Mouse (Mus musculus) forebrain, embryonic 14.5 days (tissue): ENCODE data around the gene Ces3a. TPM values are rescaled to one million over a fixed set of nuclear protein-coding genes. Genes with fewer than 3 reads are reported as not detected.
A peak's percentile ranks its signal among the peaks of the same experiment; 100 is the strongest.

Source experiments
- ATAC-seq: fragments of 200-750 bp; cut with Nextera tagmentation; 2 replicates; pipeline ENCODE4 v1.8.0; 2017; ENCODE audit warnings: mild to moderate bottlenecking, moderate library complexity
- DNase-seq: peaks from one replicate; pipeline ENCODE4 v3.0.0-alpha.2; 2015; ENCODE audit warnings: low spot score
- H3K27ac ChIP-seq: fragments of 300-500 bp; sonication (generic); 2 replicates; pipeline ENCODE4 v1.5.1; 2014; ENCODE audit warnings: low read depth, mild to moderate bottlenecking, control low read depth, low read length, moderate library complexity
- H3K27me3 ChIP-seq: fragments of 300-500 bp; sonication (generic); replicated peaks from 2 replicates; pipeline ENCODE4 v1.6.1; 2014; ENCODE audit warnings: low read length, control low read depth, mixed read lengths; ENCODE audit not compliant: control insufficient read depth, insufficient read depth
- H3K36me3 ChIP-seq: fragments of 300-500 bp; sonication (generic); 2 replicates; pipeline ENCODE4 v1.6.1; 2014; ENCODE audit warnings: low read length, control low read depth; ENCODE audit not compliant: control insufficient read depth, insufficient read depth
- H3K4me1 ChIP-seq: fragments of 300-500 bp; sonication (generic); 2 replicates; pipeline ENCODE4 v1.6.1; 2014; ENCODE audit warnings: antibody characterized with exemption, low read length, control low read depth; ENCODE audit not compliant: control insufficient read depth, insufficient read depth
- H3K4me2 ChIP-seq: fragments of 300-500 bp; sonication (generic); 2 replicates; pipeline ENCODE4 v1.6.1; 2014; ENCODE audit warnings: mild to moderate bottlenecking, control low read depth, low read length
- H3K4me3 ChIP-seq: fragments of 300-500 bp; sonication (generic); 2 replicates; pipeline ENCODE4 v1.5.1; 2014; ENCODE audit warnings: low read depth, low read length, control low read depth
- H3K9ac ChIP-seq: fragments of 300-500 bp; sonication (generic); 2 replicates; pipeline ENCODE4 v1.6.1; 2014; ENCODE audit warnings: mild to moderate bottlenecking, low read length, control low read depth, moderate library complexity
- H3K9me3 ChIP-seq: fragments of 300-500 bp; sonication (generic); replicated peaks from 2 replicates; pipeline ENCODE4 v1.6.1; 2016; ENCODE audit warnings: low read length, control low read depth, mixed read lengths; ENCODE audit not compliant: control insufficient read depth
- WGBS: fragments of 180-500 bp; shearing (Covaris S2); extraction: QIAGEN DNeasy Blood & Tissue Kit; methylation state at CpG from one replicate; pipeline ENCODE4 v1.1.7; 2014; 5-methylcytosine and 5-hydroxymethylcytosine counted together
- polyA plus RNA-seq: library from polyadenylated mRNA; unstranded; fragments of >200 nt; fragmentation: Nextera tagmentation; extraction: Ambion mirVana; gene quantifications from 2 replicates; pipeline ENCODE4 v1.2.1, GENCODE M21; 2014

Gene Ces3a
- not detected in 2 replicates for polyA plus RNA-seq

DNA sequence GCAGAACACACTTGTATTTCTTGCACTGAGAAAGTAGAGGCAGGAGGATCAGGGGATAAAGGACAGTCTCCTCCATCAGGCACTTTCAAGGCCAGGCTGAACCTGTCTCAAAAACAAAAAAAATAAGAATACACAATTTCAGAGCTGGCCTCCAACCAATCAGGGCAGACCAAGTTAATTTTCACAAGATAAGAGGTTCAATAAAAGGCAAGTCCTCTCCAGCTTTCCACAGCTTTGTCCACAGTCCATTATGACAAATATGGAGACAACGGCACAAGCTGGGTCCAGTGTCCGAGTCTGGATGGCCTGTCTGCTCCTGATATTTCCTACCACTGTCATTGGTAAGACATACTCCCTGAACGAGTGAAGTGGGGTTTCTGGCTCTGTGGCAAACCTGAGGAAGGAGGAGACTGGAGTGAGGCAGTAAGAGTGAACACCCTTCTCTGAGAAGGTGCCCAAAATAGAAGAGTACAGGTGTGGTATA lies at the start of gene Ces3a:
Gene Ces3a (plus strand): TSS at position 231 of the 484 bp plus-strand sequence.
- Histone ChIP-seq H3K27ac (no peak within 1 kb of the TSS), H3K36me3 (no peaks in the 10 kb centered on the region), H3K4me2 (no peak within 1 kb of the TSS), H3K9ac (no peak within 1 kb of the TSS), H3K9me3 (no peaks in the 10 kb centered on the region), H3K4me1 (no peaks in the 10 kb centered on the region), H3K27me3 (no peaks in the 10 kb centered on the region), H3K4me3 (no peak within 1 kb of the TSS)
- DNase-seq (no peak), ATAC-seq (no peak)
- 77% methylated on average over 3 of the region's 3 CpGs for WGBS

DNA sequence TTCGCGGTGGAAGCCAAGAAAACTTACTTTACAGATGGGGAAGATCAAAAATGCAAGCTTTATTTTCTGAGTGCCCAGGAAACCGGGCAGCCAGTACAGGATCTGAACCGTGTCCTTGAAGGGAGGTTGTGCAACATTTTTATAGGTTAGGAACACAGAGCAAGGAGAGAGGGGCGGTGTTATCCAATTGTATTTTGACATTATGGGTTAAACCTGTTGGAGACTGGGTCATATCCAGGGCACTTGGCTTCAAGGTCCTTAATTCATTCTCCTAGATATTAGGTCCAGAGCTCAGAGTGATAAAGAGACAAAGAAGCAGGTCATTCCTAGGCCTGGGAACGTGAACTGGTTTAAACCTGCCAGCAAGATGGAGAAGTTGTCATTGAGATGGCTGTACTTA lies 49.2 kb upstream of the Ces3a start:
- ATAC-seq: no peak
- 85% methylated on average over 6 of the region's 6 CpGs for WGBS
- Histone ChIP-seq H3K27ac (no peak overlapping the region), H3K27me3 (no peaks in the 10 kb centered on the region), H3K9me3 (no peaks in the 10 kb centered on the region), H3K4me1 (no peaks in the 10 kb centered on the region), H3K4me3 (no peak overlapping the region), H3K9ac (no peak overlapping the region), H3K4me2 (no peak overlapping the region), H3K36me3 (no peaks in the 10 kb centered on the region)
- DNase-seq: no peak

DNA sequence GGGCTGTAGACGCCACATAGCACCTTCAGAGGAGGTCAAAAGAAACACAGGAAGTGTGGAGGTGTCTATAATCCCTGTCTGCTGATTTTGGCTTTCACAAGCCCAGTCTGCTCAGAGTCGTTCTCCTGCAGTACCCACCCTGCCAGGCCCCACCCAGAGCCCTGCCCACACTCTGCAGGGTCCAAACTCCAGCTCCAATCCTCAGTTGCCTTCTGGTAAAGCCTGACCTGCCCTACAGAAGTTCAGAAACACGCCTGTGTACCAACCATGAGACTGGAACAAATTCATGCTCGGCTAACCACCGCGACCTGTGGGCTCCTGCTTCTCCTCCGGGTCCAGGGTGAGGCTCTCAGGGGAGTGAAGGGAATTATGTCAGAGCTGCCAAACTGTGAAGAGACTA lies 47.8 kb upstream of the Ces3a start, which contains the start of gene Ces2h:
Gene Ces2h (plus strand): TSS at position 268 of the 400 bp plus-strand sequence.
- no peaks in the 10 kb centered on the region for H3K9me3 ChIP-seq
- no peak within 1 kb of the TSS for H3K4me3 ChIP-seq
- no peak within 1 kb of the TSS for H3K9ac ChIP-seq
- H3K4me2 ChIP-seq: no peak within 1 kb of the TSS
- no peak for ATAC-seq
- no peak for DNase-seq
- WGBS: 86% methylated on average over 7 of the region's 7 CpGs
- H3K27me3 ChIP-seq: no peaks in the 10 kb centered on the region
- no peak within 1 kb of the TSS for H3K27ac ChIP-seq
- H3K36me3 ChIP-seq: no peaks in the 10 kb centered on the region
- no peaks in the 10 kb centered on the region for H3K4me1 ChIP-seq

DNA sequence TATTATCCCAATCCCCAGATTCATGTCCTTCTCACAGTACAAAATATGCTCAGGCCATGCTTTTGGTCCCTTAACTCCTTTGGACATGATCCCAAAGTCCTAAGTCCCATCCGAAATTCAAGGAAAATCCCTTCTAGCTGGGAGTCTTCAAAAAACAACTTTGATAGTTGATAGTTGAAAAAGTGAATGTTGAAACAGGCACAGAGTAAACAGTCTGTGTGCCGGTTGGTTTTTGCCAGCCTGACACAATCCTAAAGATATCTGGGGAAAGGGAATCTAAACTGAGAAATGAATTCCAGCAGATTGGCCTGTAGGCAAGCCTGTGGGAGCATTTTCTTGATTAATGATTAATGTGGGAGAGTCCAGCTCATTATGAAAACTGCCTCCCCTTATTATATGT lies 38.4 kb upstream of the Ces3a start:
- ATAC-seq (no peak), DNase-seq (no peak)
- Histone ChIP-seq H3K4me2 (no peak overlapping the region), H3K9me3 (no peaks in the 10 kb centered on the region), H3K36me3 (no peaks in the 10 kb centered on the region), H3K4me3 (no peak overlapping the region), H3K27ac (no peak overlapping the region), H3K9ac (no peak overlapping the region), H3K27me3 (no peaks in the 10 kb centered on the region), H3K4me1 (no peaks in the 10 kb centered on the region)
- 91% methylated on average over 2 of the region's 2 CpGs for WGBS

DNA sequence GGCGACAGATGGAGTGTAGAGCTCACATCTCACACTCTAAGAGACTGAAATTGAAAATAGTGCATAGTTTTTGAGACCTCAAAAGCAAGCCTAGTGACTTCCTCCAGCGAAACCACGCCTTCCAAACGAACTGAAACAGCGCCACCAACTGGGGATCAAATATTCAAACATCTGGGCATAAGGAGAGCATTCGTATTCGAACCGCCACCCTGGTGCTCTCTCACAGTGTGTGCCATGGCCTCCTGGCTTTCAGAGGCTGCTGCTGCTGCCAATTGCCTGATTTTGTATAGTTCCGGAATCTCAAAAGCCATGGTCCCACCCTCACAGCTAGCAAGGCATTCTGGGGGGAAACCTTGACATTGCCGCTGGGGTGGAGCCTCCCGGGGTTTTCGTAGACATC lies 37.3 kb upstream of the Ces3a start:
- Histone ChIP-seq H3K4me2 (no peak overlapping the region), H3K27ac (no peak overlapping the region), H3K36me3 (no peaks in the 10 kb centered on the region), H3K9me3 (no peaks in the 10 kb centered on the region), H3K9ac (no peak overlapping the region), H3K4me1 (no peaks in the 10 kb centered on the region), H3K4me3 (no peak overlapping the region), H3K27me3 (no peaks in the 10 kb centered on the region)
- WGBS: 77% methylated on average over 12 of the region's 12 CpGs
- ATAC-seq (no peak), DNase-seq (no peak)

DNA sequence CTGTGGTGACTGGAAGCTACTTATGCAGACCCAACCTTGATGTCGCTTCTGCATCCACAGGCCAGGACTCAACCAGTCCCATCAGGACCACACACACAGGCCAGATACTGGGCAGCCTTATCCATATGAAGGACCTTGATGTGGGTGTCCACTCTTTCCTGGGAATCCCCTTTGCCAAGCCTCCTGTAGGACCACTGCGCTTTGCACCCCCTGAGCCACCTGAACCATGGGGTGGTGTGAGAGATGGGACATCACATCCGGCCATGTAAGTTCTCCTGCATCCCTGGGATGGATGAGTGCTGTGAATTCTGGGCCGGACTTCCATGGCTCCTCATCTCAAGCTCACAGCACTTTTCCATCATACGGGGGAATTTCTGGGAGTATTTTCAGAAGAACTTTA lies 34.0 kb upstream of the Ces3a start:
- H3K27ac ChIP-seq: no peak overlapping the region

DNA sequence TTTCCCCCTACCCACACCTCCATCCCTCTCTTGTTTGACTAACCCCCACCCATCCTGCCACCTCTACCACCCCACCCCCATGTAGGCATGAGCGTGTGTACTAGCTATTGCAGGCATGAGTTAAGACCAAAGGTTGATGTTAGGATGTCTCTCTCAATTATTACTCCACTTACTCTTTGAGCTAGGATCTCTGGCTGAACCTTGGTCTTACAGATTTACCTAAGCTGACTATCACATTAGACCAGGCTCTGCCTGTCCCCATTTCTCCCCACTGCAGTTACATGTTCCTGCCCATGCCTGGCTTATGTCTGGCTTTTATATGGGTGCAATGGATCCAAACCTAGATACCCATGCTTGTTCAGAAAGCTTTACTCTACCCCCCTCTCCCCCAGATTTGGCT lies 26.4 kb upstream of the Ces3a start:
- Histone ChIP-seq H3K9me3 (no peaks in the 10 kb centered on the region), H3K9ac (no peak overlapping the region), H3K4me3 (no peak overlapping the region), H3K27me3 (no peaks in the 10 kb centered on the region), H3K36me3 (no peaks in the 10 kb centered on the region), H3K27ac (no peak overlapping the region), H3K4me2 (no peak overlapping the region), H3K4me1 (no peaks in the 10 kb centered on the region)
- 85% methylated on average over 1 of the region's 1 CpGs for WGBS
- DNase-seq (no peak), ATAC-seq (no peak)

More for the DNA sequence above, 34.0 kb upstream of the Ces3a start:
- Histone ChIP-seq H3K27me3 (no peaks in the 10 kb centered on the region), H3K4me3 (no peak overlapping the region), H3K9ac (no peak overlapping the region), H3K4me2 (no peak overlapping the region), H3K4me1 (no peaks in the 10 kb centered on the region), H3K9me3 (no peaks in the 10 kb centered on the region), H3K36me3 (no peaks in the 10 kb centered on the region)
- DNase-seq (no peak), ATAC-seq (no peak)
- WGBS: 93% methylated on average over 5 of the region's 5 CpGs

DNA sequence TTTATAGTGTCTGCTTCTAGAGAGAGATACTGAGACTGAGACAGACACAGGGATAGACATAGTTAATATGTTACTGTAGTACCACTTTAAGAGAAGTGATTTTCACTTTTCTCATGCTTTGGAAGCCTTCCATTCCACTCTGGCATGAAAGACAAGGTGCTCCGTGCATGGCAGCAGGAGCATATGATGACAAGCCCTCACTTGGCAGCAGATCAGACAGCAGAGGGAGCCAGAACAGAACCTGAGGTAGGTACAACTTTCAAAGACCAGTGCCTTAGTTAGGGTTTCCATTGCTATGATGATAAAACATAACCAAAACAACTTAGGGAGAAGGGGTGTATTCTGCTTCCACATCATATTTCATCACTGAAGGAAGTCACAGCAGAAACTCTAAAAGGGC lies 25.3 kb upstream of the Ces3a start:
- Histone ChIP-seq H3K4me1 (no peaks in the 10 kb centered on the region), H3K36me3 (no peaks in the 10 kb centered on the region), H3K9me3 (no peaks in the 10 kb centered on the region), H3K27ac (no peak overlapping the region), H3K4me3 (no peak overlapping the region), H3K9ac (no peak overlapping the region), H3K4me2 (no peak overlapping the region), H3K27me3 (no peaks in the 10 kb centered on the region)
- WGBS: 26% methylated on average over 1 of the region's 1 CpGs
- ATAC-seq (no peak), DNase-seq (peak; percentile 18)

DNA sequence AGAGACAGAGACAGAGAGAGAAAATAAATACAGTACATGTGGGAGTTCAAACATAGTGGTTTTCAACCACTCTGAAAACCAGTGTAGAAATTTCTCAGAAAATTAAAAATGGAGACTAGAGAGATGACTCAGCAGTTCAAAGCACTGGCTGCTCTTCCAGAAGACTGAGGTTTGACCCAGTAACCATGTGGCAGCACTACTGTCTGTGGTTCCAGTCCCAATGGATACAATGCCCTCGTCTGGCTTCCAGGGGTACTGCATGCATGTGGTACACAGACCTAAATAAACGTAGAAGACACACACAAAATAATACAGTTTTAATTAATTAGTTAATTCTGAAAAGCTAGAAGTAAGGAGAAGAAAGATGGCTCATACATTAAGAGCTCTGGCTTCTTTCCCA lies 23.4 kb upstream of the Ces3a start:
- no peaks in the 10 kb centered on the region for H3K36me3 ChIP-seq
- WGBS: 71% methylated on average over 2 of the region's 2 CpGs
- H3K27me3 ChIP-seq: no peaks in the 10 kb centered on the region
- ATAC-seq (no peak), DNase-seq (no peak)
- no peak overlapping the region for H3K4me3 ChIP-seq
- no peak overlapping the region for H3K27ac ChIP-seq
- H3K4me2 ChIP-seq: no peak overlapping the region
- H3K4me1 ChIP-seq: no peaks in the 10 kb centered on the region
- no peaks in the 10 kb centered on the region for H3K9me3 ChIP-seq
- H3K9ac ChIP-seq: no peak overlapping the region
